ENCODE assay signal across 17 mouse cellular contexts in genomic region chr17:67047697-67048096, GRCm38 (mm10).
DNase-seq lines count a peak whose midpoint lies in the region; ATAC-seq lines count a peak whose summit lies in the region.
"Had no signal": no experiment of that assay in that cellular context is flagged by ENCODE, and none has a peak within 500 bp of the region (broad histone marks: within the 10 kb centered on the region; RNA-seq: fewer than 3 reads in every experiment).

No protein-coding gene starts in this region.

- H3K36me3 ChIP-seq in hindbrain, embryonic 10.5 days: no peaks in the 10 kb centered on the region
- H3K36me3 ChIP-seq in midbrain, embryonic 12.5 days: no peaks in the 10 kb centered on the region
- H3K36me3 ChIP-seq: embryonic facial prominence, embryonic 13.5 days; G1E; heart, embryonic 15.5 days; kidney, embryonic 15.5 days; limb, embryonic 15.5 days had no signal

- peak overlapping the region; percentile 83 for H3K27ac ChIP-seq in hindbrain, embryonic 10.5 days
- H3K27ac ChIP-seq in midbrain, embryonic 12.5 days (replicated peaks): no peak overlapping the region
- H3K27ac ChIP-seq: embryonic facial prominence, embryonic 13.5 days; heart, embryonic 15.5 days; kidney, embryonic 15.5 days; limb, embryonic 15.5 days had no signal

- H3K9ac ChIP-seq in midbrain, embryonic 12.5 days (replicated peaks): 0 out of 2 replicates have a peak overlapping the region, but pooled peaks have one; percentile 12
- H3K9ac ChIP-seq: embryonic facial prominence, embryonic 13.5 days; heart, embryonic 15.5 days; kidney, embryonic 15.5 days; limb, embryonic 15.5 days had no signal

- H3K27me3 ChIP-seq in hindbrain, embryonic 10.5 days (ENCODE audit: insufficient read depth, poor library complexity, severe bottlenecking): no peaks in the 10 kb centered on the region
- no peaks in the 10 kb centered on the region for H3K27me3 ChIP-seq in midbrain, embryonic 12.5 days
- H3K27me3 ChIP-seq: embryonic facial prominence, embryonic 13.5 days; heart, embryonic 15.5 days; kidney, embryonic 15.5 days; limb, embryonic 15.5 days had no signal

- H3K9me3 ChIP-seq in hindbrain, embryonic 10.5 days: no peaks in the 10 kb centered on the region
- no peaks in the 10 kb centered on the region for H3K9me3 ChIP-seq in midbrain, embryonic 12.5 days
- H3K9me3 ChIP-seq: embryonic facial prominence, embryonic 13.5 days; heart, embryonic 15.5 days; kidney, embryonic 15.5 days; limb, embryonic 15.5 days had no signal

- peak; percentile 11 for DNase-seq in right cerebral cortex, postnatal 4 days
- no peak for DNase-seq in right cerebral cortex, postnatal 14 days
- peak; percentile 11 for DNase-seq in hindbrain, embryonic 10.5 days (ENCODE audit: low spot score)
- no peak for DNase-seq in spleen, adult 18-20 months
- DNase-seq in yolk sac, embryonic 10.5 days (ENCODE audit: low spot score): no peak
- DNase-seq in heart, adult 8-10 months (ENCODE audit: low spot score): no peak
- no peak for DNase-seq in gastrocnemius, postnatal 4 days (ENCODE audit: low spot score in 2 of 2)
- DNase-seq: cerebellum, adult 8-10 months; gastrocnemius, postnatal 36 days; lung, adult 2 months; thymus, adult 2 months had no signal

- H3K4me3 ChIP-seq in hindbrain, embryonic 10.5 days: no peak overlapping the region
- H3K4me3 ChIP-seq in midbrain, embryonic 12.5 days: no peak overlapping the region
- H3K4me3 ChIP-seq: embryonic facial prominence, embryonic 13.5 days; heart, embryonic 15.5 days; kidney, embryonic 15.5 days; limb, embryonic 15.5 days had no signal

- ATAC-seq in midbrain, embryonic 12.5 days (ENCODE audit: low FRiP score, low read depth): no peak

- WGBS in hindbrain, embryonic 10.5 days: 44% methylated on average over 4 of the region's 4 CpGs
- 39% methylated on average over 4 of the region's 4 CpGs for WGBS in midbrain, embryonic 12.5 days

- H3K4me1 ChIP-seq in hindbrain, embryonic 10.5 days (replicated peaks): peaks cover 7% of the 10 kb centered on the region
- H3K4me1 ChIP-seq in midbrain, embryonic 12.5 days: peaks cover 7% of the 10 kb centered on the region
- H3K4me1 ChIP-seq: embryonic facial prominence, embryonic 13.5 days; heart, embryonic 15.5 days; kidney, embryonic 15.5 days; limb, embryonic 15.5 days had no signal

- peak overlapping the region; percentile 25 for H3K4me2 ChIP-seq in midbrain, embryonic 12.5 days (replicated peaks)
- H3K4me2 ChIP-seq: embryonic facial prominence, embryonic 13.5 days; heart, embryonic 15.5 days; kidney, embryonic 15.5 days; limb, embryonic 15.5 days had no signal

Comparison
In these comparisons a context has a peak if more than half of its experiments do, and no peak if none do; other contexts are left out.
1. DNase-seq: peak in right cerebral cortex, postnatal 4 days (single experiment) and hindbrain, embryonic 10.5 days (single experiment); none in right cerebral cortex, postnatal 14 days (single experiment), spleen, adult 18-20 months (0 of 2), yolk sac, embryonic 10.5 days (single experiment), heart, adult 8-10 months (single experiment) and gastrocnemius, postnatal 4 days (0 of 2).